Mouse (Mus musculus): Measurements from ENCODE around the gene Lbr. TPM values are rescaled to one million over a fixed set of nuclear protein-coding genes. Genes with fewer than 3 reads are reported as not detected.

Lbr gene
- 10 to 100 TPM; 49.1 to 55.5 TPM for total RNA-seq (2021)
- long read RNA-seq, experiment 1, transcript Lbr-201 (14 exons, 3,510 nt), result major isoform, 75 of 85 reads
- long read RNA-seq, experiment 1, partial matches to known transcripts, result 4 of 85 reads
- long read RNA-seq, experiment 1, other reads (novel, unspliced or antisense), result 6 of 85 reads
- long read RNA-seq, experiment 2, transcript Lbr-201 (14 exons, 3,510 nt), result major isoform, 98 of 109 reads
- long read RNA-seq, experiment 2, partial matches to known transcripts, result 3 of 109 reads
- long read RNA-seq, experiment 2, other reads (novel, unspliced or antisense), result 8 of 109 reads

GRCm38 (mm10) chr1:181842781-181843180 is at the start of gene Lbr:
TSS of gene Lbr (minus strand) at chr1:181843046.
- no peak for DNase-seq (ENCODE audit: low spot score in 2 of 2)

GRCm38 (mm10) chr1:181889670-181890069 is 46.8 kb upstream of the Lbr start:
- DNase-seq (ENCODE audit: low spot score in 2 of 2), result no peak

DNA sequence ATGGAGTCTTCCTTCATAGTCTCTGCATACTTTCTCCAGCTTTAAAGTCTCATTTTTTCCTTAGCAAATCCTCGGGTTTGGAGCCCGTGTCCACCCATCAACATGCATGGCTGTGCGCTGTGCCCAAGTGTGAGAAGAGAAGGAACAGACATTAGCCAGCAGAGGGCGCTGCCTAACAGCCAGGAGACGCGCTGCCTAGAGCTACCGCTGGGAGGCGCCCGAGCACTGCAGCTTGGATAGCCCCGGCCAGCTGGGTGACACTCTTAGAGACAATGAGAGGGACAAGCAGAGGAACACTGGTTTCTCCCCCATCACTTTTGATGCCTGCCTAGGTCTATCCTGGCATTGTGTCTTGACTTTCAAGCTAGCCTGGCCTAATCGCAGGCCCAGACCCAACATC is 46.0 kb upstream of the Lbr start:
- DNase-seq (ENCODE audit: low spot score in 2 of 2), result peak; percentile 78 to 87

DNA sequence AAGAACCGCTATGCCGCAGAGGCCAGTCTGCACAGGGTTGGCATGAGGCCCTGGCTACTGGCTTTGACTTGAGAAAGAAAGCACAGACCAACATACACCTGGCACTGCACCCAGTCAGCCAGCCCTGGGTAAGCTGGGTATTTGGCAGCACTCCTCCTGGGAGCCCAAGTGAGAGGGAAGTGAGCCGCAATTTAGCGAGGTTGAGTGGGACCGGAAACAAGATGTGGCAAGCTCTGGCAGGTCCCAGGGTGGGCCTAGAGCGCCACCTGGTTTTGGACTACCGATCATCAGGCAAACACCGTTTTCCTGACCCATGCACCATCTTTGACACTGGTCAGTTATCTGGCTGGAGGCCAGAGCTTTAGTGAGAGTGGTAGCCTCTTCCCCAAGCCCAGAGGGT is 38.7 kb upstream of the Lbr start:
- peak in 1 of 2 experiments; percentile 52 for DNase-seq (ENCODE audit: low spot score in 2 of 2)

GRCm38 (mm10) chr1:181880752-181881325 is 38.0 kb upstream of the Lbr start:
- DNase-seq (ENCODE audit: low spot score in 2 of 2), result no peak

DNA sequence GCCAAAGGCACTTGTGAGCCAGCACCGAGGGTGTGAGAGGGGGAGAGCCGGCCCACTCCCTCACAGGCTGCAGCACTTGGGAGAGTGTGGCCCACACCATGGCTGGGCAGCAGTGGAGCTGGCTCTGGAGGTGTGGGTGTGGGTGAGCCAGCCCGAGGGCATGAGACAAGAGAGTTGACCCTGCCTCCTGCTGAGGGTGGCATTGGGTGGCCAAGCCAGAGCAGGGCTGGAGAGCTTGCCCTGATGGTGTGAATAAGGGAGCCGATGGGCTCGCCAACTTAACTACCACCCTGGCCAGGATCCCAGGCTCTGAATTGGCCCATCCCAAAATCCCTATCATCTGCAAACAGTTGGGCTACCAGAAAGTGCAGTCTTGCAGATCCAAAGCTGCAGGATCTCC is 35.6 kb upstream of the Lbr start:
- DNase-seq (ENCODE audit: low spot score in 2 of 2), result no peak

- no peak for DNase-seq (ENCODE audit: low spot score in 2 of 2)
Observed at GRCm38 (mm10) chr1:181877088-181877487, 34.2 kb upstream of the Lbr start.

DNA sequence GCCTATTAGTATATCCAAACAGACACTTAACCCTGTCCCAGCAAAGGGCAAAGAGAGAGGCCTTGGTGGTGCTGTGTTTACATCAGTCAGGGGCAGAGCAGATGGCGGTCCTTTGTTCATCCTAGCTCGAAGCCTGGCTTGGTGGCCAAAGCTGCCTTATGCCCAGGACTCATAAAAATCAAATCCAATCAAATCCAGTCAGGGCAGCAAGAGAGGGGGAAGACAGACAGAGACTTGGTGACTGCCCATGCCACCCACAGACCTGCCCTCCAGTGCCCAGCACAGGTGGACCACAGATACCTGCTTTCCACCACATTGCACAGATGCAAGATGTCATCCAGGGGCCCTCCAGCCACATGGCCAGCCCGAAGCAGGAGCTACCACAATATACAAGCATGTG is 33.8 kb upstream of the Lbr start:
- no peak for DNase-seq (ENCODE audit: low spot score in 2 of 2)

- no peak for DNase-seq (ENCODE audit: low spot score in 2 of 2)
Observed at GRCm38 (mm10) chr1:181873086-181873920, 30.5 kb upstream of the Lbr start.

- no peak for DNase-seq (ENCODE audit: low spot score in 2 of 2)
Observed at GRCm38 (mm10) chr1:181872639-181873038, 29.8 kb upstream of the Lbr start.

GRCm38 (mm10) chr1:181866429-181867280 is 23.8 kb upstream of the Lbr start:
- DNase-seq (ENCODE audit: low spot score in 2 of 2), result no peak

DNA sequence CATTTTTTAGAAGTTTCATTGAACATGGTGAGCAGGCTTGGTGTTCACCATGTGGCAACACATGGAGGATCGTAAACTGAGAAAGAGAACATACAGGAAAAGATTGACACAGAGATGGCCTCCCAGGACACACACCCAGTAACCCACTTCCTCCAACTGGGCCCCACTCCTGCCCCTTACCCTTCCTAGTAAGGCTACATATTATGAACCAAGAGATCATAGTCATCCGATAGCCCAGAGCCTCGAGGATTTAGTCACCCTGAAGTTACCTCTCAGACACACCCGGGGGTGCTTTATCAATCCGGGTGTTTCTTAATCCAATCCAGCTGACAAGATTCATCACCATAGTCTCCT is 23.0 kb upstream of the Lbr start:
- DNase-seq (ENCODE audit: low spot score in 2 of 2), result no peak

DNA sequence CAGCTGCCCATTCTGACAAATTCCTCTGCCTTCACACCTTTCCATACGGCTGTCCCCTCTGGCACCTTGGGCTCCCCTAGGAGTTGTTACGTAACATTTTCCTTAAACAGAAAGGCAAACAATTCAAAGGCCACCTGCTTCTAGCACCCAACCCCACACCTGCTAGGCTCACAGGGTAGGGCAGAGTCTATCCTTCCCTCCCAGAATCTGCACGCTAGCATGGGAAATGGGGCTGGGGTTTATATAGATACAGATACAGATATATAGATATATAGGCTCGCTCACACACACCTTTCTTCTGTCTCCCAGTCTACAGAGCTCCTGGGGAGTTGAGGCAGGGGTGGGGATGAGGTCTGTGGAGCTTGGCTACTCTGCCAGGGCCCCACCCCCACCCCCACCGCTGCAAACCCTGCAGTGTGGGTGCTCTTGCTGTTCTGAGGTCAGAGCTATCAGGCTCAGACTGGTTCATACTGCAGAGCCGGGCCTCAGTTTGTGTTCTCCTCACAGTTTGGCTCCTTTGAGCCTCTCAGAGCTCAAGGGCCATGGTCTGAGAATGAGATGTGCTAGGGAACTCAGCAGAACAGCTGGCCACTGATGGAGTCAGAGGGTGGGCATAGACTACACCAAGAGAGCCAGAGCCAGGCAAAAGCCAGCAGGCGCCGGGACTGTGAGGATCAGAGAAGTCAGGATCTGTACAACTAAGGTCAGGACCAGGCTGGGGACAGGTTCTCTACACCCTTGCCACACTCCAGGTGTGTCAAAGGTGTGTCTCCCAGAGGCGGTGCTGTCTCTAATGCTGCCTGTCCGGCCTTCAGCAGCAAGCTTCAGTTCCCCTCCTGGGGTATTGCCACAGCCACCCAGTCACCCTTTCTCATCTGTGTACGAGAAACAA is 22.4 kb upstream of the Lbr start:
- no peak for DNase-seq (ENCODE audit: low spot score in 2 of 2)

DNA sequence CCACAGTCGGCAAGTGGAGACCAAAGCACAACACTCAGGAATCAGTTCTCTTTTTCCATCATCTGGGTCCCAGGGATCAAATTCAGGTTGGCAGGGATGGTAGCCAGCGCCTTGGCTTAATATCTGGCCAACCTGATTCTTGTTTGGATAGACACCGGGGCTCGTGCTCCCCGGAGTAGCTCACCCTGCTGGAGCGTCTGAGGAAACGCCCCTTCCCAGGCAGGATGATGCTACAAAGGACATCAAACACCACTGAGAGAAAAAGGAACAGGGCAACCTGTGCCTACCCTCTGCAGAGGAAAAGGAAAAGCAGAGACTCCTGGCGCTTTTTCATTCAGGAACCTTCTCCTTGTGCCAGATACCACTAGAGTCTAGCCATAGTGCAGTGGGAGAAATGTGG is 20.6 kb upstream of the Lbr start:
- DNase-seq (ENCODE audit: low spot score in 2 of 2), result no peak

- no peak for DNase-seq (ENCODE audit: low spot score in 2 of 2)
Observed at GRCm38 (mm10) chr1:181862676-181863374, 20.0 kb upstream of the Lbr start.

DNA sequence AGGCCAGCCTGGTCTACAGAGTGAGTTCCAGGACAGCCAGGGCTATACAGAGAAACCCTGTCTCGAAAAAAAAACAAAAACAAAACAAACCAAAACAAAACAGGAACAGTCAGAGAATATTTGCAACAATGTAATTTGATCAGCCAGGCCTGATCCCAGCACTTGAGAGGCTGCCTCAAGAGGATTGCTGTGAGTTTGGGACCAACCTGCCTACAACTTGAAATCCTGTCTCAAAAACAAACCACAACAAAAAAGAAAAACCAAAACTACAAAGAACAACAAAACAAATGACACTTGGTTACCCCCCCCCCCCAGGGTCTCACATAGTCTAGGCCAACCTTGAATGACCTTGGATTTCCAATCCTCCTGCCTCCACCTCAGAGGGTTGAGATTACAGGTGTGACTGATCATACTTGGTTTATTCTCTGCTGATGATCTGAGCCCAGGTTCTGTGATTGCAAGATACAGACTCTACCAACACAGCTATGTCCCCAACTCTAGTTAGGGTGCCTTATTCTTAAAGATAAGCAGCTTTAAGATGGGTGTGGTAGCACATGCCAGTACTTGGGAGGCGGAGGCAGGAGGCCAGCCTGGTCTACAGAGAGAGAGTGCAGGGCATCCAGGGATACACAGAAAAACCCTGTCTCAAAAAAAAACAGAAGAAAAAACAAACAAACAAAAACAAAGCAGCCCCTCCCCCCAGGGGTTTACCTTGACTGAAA is 18.5 kb upstream of the Lbr start:
- no peak for DNase-seq (ENCODE audit: low spot score in 2 of 2)

- peak in 1 of 2 experiments; percentile 59 for DNase-seq (ENCODE audit: low spot score in 2 of 2)
Observed at GRCm38 (mm10) chr1:181860659-181861058, 17.8 kb upstream of the Lbr start.

DNA sequence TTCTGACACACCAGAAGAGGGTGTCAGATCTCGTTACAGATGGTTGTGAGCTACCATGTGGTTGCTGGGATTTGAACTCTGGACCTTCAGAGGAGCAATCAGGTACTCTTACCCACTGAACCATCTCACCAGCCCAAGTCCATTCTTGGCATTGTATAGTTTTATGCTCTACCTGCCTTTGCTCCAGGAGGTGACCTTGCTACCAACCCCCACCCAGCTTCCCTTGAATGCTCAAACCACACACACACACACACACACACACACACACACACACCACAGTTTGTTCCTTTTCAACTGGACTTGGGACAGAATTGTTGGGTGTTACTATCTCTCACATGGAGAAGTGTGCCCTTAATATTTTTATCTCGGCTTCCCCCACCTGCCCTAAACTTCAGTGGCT is 13.5 kb upstream of the Lbr start:
- no peak for DNase-seq (ENCODE audit: low spot score in 2 of 2)

DNA sequence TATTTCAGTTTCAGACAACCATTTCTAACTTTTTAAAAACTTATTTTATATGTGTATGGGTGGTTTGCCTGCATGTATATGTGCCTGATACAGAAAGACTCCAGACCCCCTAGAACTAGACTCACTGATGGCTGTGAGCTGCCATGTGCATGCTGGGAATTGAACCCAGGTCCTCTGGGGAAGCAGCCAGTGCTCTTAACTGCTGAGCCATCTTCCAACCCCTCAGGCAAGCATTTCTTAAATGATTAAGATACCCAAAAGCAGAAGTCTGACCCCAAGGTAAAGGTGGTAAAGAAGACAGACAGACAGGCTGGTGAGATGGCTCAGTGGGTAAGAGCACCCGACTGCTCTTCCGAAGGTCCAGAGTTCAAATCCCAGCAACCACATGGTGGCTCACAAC is 12.0 kb upstream of the Lbr start:
- no peak for DNase-seq (ENCODE audit: low spot score in 2 of 2)
